16 mouse cellular contexts compared by ENCODE assay signal in genomic region chr5:31591122-31591521, GRCm38 (mm10).
"Had no signal": no experiment of that assay in that cellular context is flagged by ENCODE, and none has a peak within 500 bp of the region (broad histone marks: within the 10 kb centered on the region; RNA-seq: fewer than 3 reads in every experiment).

No protein-coding gene starts in this region.

- H3K36me3 ChIP-seq: midbrain, embryonic 10.5 days; midbrain, embryonic 13.5 days; midbrain, embryonic 15.5 days; neural tube, embryonic 12.5 days had no signal

- H3K9me3 ChIP-seq: midbrain, embryonic 15.5 days had no signal

- H3K27me3 ChIP-seq: midbrain, embryonic 13.5 days; midbrain, embryonic 15.5 days; neural tube, embryonic 12.5 days had no signal

- H3K9ac ChIP-seq: liver, embryonic 14.5 days; lung, embryonic 14.5 days; midbrain, embryonic 13.5 days; midbrain, embryonic 15.5 days; neural tube, embryonic 12.5 days had no signal

- H3K4me3 ChIP-seq: midbrain, embryonic 10.5 days; midbrain, embryonic 13.5 days; midbrain, embryonic 15.5 days; neural tube, embryonic 12.5 days had no signal

- H3K4me2 ChIP-seq: lung, embryonic 14.5 days; midbrain, embryonic 13.5 days; midbrain, embryonic 15.5 days; neural tube, embryonic 12.5 days had no signal

- H3K27ac ChIP-seq: liver, embryonic 14.5 days; midbrain, embryonic 10.5 days; midbrain, embryonic 13.5 days; midbrain, embryonic 15.5 days; neural tube, embryonic 12.5 days had no signal

- DNase-seq: lung, adult 18-20 months; lung, embryonic 14.5 days; lung, postnatal 10 days; lung, postnatal 4 days; retina, postnatal 1 day; right cerebral cortex, postnatal 25 days; right cerebral cortex, postnatal 4 days; spleen, adult 18-20 months; thymus, adult 2 months; thymus, postnatal 25 days; thymus, postnatal 4 days had no signal

- ATAC-seq: midbrain, embryonic 13.5 days; midbrain, embryonic 15.5 days had no signal
